Mouse (Mus musculus): Measurements from ENCODE around the gene Colgalt2.

Gene Colgalt2

GRCm38 (mm10) chr1:152553912-152554547, 154.4 kb downstream of the Colgalt2 start:
- TF ChIP-seq POU5F1 (IDR thresholded peaks at IDR 0.05; ENCODE audit: borderline replicate concordance, low read length) (no peak), NANOG (IDR thresholded peaks at IDR 0.05; ENCODE audit: borderline replicate concordance, low read length) (no peak), CTCF (conservative IDR thresholded peaks at IDR 0.05; ENCODE audit: low read length) (no peak)
- H3K4me1 ChIP-seq (replicated peaks; ENCODE audit: low read depth, low read length): peaks cover 9% of the 10 kb centered on the region; the same call in 1 of the 2 replicates
- peaks cover 17% of the 10 kb centered on the region for H3K27me3 ChIP-seq (ENCODE audit: insufficient read depth, low read length)
- H3K9me3 ChIP-seq (ENCODE audit: low read length): no peaks in the 10 kb centered on the region
- H3K36me3 ChIP-seq (ENCODE audit: insufficient read depth, low read length): no peaks in the 10 kb centered on the region
- H3K4me3 ChIP-seq (replicated peaks; ENCODE audit: low read length): no peak overlapping the region

- Histone ChIP-seq H3K9me3 (ENCODE audit: low read length) (no peaks in the 10 kb centered on the region), H3K4me3 (replicated peaks; ENCODE audit: low read length) (no peak overlapping the region), H3K36me3 (ENCODE audit: insufficient read depth, low read length) (no peaks in the 10 kb centered on the region), H3K27me3 (ENCODE audit: insufficient read depth, low read length) (peaks cover 23% of the 10 kb centered on the region), H3K4me1 (replicated peaks; ENCODE audit: low read depth, low read length) (peaks cover 9% of the 10 kb centered on the region; the same call in 1 of the 2 replicates)
- no peak for TF ChIP-seq CTCF (conservative IDR thresholded peaks at IDR 0.05; ENCODE audit: low read length)
- TF ChIP-seq NANOG (IDR thresholded peaks at IDR 0.05; ENCODE audit: borderline replicate concordance, low read length): no peak
- TF ChIP-seq POU5F1 (IDR thresholded peaks at IDR 0.05; ENCODE audit: borderline replicate concordance, low read length): no peak
Observed at GRCm38 (mm10) chr1:152555944-152556573, 156.4 kb downstream of the Colgalt2 start.

- TF ChIP-seq CTCF (conservative IDR thresholded peaks at IDR 0.05; ENCODE audit: low read length) (no peak), POU5F1 (IDR thresholded peaks at IDR 0.05; ENCODE audit: borderline replicate concordance, low read length) (no peak), NANOG (IDR thresholded peaks at IDR 0.05; ENCODE audit: borderline replicate concordance, low read length) (no peak)
- peaks cover 9% of the 10 kb centered on the region; the same call in 1 of the 2 replicates for H3K4me1 ChIP-seq (replicated peaks; ENCODE audit: low read depth, low read length)
Observed at GRCm38 (mm10) chr1:152556576-152557281, 157.1 kb downstream of the Colgalt2 start.

More at GRCm38 (mm10) chr1:152556576-152557281, 157.1 kb downstream of the Colgalt2 start:
- Histone ChIP-seq H3K4me3 (replicated peaks; ENCODE audit: low read length) (no peak overlapping the region), H3K36me3 (ENCODE audit: insufficient read depth, low read length) (no peaks in the 10 kb centered on the region), H3K27me3 (ENCODE audit: insufficient read depth, low read length) (peaks cover 24% of the 10 kb centered on the region), H3K9me3 (ENCODE audit: low read length) (no peaks in the 10 kb centered on the region)

All from E14TG2a.4 (cell line).